Mouse (Mus musculus): ENCODE measurements around the gene Abca14.

DNA sequence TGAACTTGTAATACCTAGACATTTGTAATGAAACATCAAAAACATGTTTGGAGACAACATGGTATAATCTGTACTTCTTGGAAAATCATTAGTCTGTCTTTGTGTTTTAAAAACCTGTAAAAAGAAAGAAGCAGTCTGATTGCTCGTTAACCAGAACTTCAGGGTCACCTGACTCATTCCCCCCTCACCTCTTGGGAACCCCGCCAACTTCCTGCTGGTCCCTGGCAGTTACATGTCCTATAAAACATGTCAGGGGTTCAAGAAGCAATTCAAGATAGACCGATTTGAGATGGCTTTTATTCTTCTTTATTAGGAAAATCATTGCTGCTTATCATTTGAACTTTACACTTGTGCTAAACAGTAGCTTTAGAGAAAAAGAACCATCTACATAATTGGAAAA, 81.5 kb downstream of the Abca14 start:
- no peak for TF ChIP-seq MAFK (IDR thresholded peaks at IDR 0.05; ENCODE audit: insufficient read depth, low read depth, low read length)
- no peak for TF ChIP-seq CHD2 (IDR thresholded peaks at IDR 0.05; ENCODE audit: low read depth, low read length)
- no peak for TF ChIP-seq ZC3H11A (IDR thresholded peaks at IDR 0.05; ENCODE audit: borderline replicate concordance, low read depth, low read length)
- no peak for TF ChIP-seq ZNF384 (IDR thresholded peaks at IDR 0.05; ENCODE audit: low read depth, low read length)
- no peak for TF ChIP-seq HCFC1 (IDR thresholded peaks at IDR 0.05; ENCODE audit: borderline replicate concordance, insufficient read depth, low read length)
